Mouse (Mus musculus) brain, adult 2 months (tissue): ENCODE measurements at regions not wholly inside any gene's neighbourhood (a gene's known extent, or its start where the extent isn't known, plus 50 kb on each side); places are given as distances from the start of the nearest gene placed in this dataset.

Source experiments
- DNase-seq: peaks from one replicate; pipeline ENCODE4 v3.0.0; 2011; ENCODE audit warnings: low read depth, low spot score

DNA sequence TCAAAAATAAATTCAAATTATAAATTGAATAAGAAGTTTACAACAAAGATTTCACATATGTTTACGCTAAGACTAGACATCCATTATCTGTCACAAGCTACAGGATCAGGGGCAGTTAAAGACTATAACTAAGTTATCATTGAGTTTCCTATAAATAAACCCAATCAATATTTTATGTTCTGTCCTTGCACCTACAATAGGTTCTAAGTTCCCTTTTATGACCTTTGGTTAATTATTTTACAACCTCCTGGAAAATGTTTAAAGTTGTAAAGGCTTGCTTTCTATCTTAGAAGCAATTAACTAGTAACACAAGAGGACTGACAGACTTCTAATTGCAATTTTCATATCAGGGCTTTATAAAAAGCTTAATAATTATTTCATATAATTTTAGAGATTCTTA lies 632.7 kb downstream of the Nap1l3 start:
- no peak for DNase-seq

DNA sequence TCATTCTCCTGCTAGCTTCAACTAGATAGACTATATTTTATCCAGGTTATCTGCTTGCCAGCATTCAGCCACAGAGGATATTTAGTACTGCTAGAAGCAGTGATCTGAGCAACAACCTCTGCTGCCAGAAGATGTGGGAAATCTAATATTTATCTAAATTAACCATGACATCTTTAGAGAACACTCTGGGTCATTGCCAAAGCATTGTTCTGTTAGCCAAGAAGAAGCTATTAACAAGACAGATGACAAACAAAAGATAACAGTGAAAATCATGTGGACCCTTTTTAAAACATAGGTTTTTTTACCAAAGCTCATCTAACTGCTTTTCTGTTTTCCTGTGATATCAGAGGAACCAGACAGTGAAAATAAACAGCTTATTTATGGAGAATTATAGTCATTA lies 644.2 kb downstream of the Nap1l3 start:
- peak; percentile 0 for DNase-seq
